Mouse (Mus musculus): ENCODE measurements around the gene Dnm3.

- TF ChIP-seq CTCF (IDR thresholded peaks at IDR 0.05; ENCODE audit: control insufficient read depth, insufficient read depth, insufficient read length): no peak
- TF ChIP-seq MYOD1 (IDR thresholded peaks at IDR 0.05; ENCODE audit: control insufficient read depth, insufficient read length, low read depth): no peak
- TF ChIP-seq MAX (IDR thresholded peaks at IDR 0.05): no peak
Observed at GRCm38 (mm10) chr1:162410207-162410965, 67.4 kb downstream of the Dnm3 start.

Data from C2C12 (cell line).